Mouse (Mus musculus) testis, postnatal 14 days (tissue): Measurements from ENCODE around the gene Ebf3.

Experiments
- DNase-seq: peaks from one replicate; pipeline ENCODE4 v3.0.0; 2021; ENCODE audit warnings: low spot score

Gene Ebf3

GRCm38 (mm10) chr7:137206770-137207285 is 107.4 kb downstream of the Ebf3 start:
- DNase-seq, result no peak

GRCm38 (mm10) chr7:137199533-137199932 is 114.7 kb downstream of the Ebf3 start:
- no peak for DNase-seq

GRCm38 (mm10) chr7:137198921-137199320 is 115.3 kb downstream of the Ebf3 start:
- no peak for DNase-seq

- no peak for DNase-seq
Measured at GRCm38 (mm10) chr7:137197118-137198030, 116.9 kb downstream of the Ebf3 start.

- DNase-seq, result no peak
Measured at GRCm38 (mm10) chr7:137196536-137196935, 117.7 kb downstream of the Ebf3 start.

- no peak for DNase-seq
Measured at GRCm38 (mm10) chr7:137192776-137193278, 121.4 kb downstream of the Ebf3 start.

- no peak for DNase-seq
Measured at GRCm38 (mm10) chr7:137191889-137192288, 122.4 kb downstream of the Ebf3 start.

- DNase-seq, result no peak
Measured at GRCm38 (mm10) chr7:137172278-137172677, 142.0 kb downstream of the Ebf3 start.

GRCm38 (mm10) chr7:137159086-137159485 is 155.2 kb downstream of the Ebf3 start:
- no peak for DNase-seq

GRCm38 (mm10) chr7:137154623-137155022 is 159.6 kb downstream of the Ebf3 start:
- DNase-seq, result no peak

- no peak for DNase-seq
Measured at GRCm38 (mm10) chr7:137151854-137152253, 162.4 kb downstream of the Ebf3 start.

- DNase-seq, result no peak
Measured at GRCm38 (mm10) chr7:137147101-137147500, 167.1 kb downstream of the Ebf3 start.
